Mouse (Mus musculus) kidney, embryonic 14.5 days (tissue): Measurements from ENCODE around the gene Cux2. TPM values are rescaled to one million over a fixed set of nuclear protein-coding genes. Genes with fewer than 3 reads are reported as not detected.

Experiments used
- ATAC-seq: fragments of 200-750 bp; cut with Nextera tagmentation; 2 replicates; pipeline ENCODE4 v1.8.0; 2017; ENCODE audit warnings: moderate number of reproducible peaks, mild to moderate bottlenecking, moderate TSS enrichment, moderate library complexity; ENCODE audit not compliant: low FRiP score, low TSS enrichment
- H3K27ac ChIP-seq: fragments of 300-500 bp; sonication (generic); 2 replicates; pipeline ENCODE4 v1.5.1; 2014; ENCODE audit warnings: low read depth, mild to moderate bottlenecking, low read length, moderate library complexity, mixed read lengths
- H3K27me3 ChIP-seq: fragments of 300-500 bp; sonication (generic); 2 replicates; pipeline ENCODE4 v1.6.1; 2014; ENCODE audit warnings: mild to moderate bottlenecking, low read length; ENCODE audit not compliant: control insufficient read depth, insufficient read depth
- H3K36me3 ChIP-seq: fragments of 300-500 bp; sonication (generic); 2 replicates; pipeline ENCODE4 v1.6.1; 2014; ENCODE audit warnings: low read length, mixed read lengths; ENCODE audit not compliant: control insufficient read depth, insufficient read depth
- H3K4me1 ChIP-seq: fragments of 300-500 bp; sonication (generic); 2 replicates; pipeline ENCODE4 v1.6.1; 2014; ENCODE audit warnings: low read length, mixed read lengths; ENCODE audit not compliant: control insufficient read depth, insufficient read depth
- H3K4me2 ChIP-seq: fragments of 300-500 bp; sonication (generic); replicated peaks from 2 replicates; pipeline ENCODE4 v1.6.1; 2014; ENCODE audit warnings: low read depth, mild to moderate bottlenecking, low read length
- H3K4me3 ChIP-seq: fragments of 300-500 bp; sonication (generic); 2 replicates; pipeline ENCODE4 v1.5.1; 2014; ENCODE audit warnings: mild to moderate bottlenecking, low read length
- H3K9ac ChIP-seq: fragments of 300-500 bp; sonication (generic); 2 replicates; pipeline ENCODE4 v1.6.1; 2014; ENCODE audit warnings: low read depth, mild to moderate bottlenecking, low read length, moderate library complexity
- H3K9me3 ChIP-seq: fragments of 300-500 bp; sonication (generic); 2 replicates; pipeline ENCODE4 v1.6.1; 2016; ENCODE audit warnings: low read length; ENCODE audit not compliant: control insufficient read depth
- WGBS: fragments of 180-500 bp; shearing (Covaris S2); extraction: QIAGEN DNeasy Blood & Tissue Kit; methylation state at CpG from one replicate; pipeline ENCODE4 v1.1.7; 2014; 5-methylcytosine and 5-hydroxymethylcytosine counted together
- polyA plus RNA-seq: library from polyadenylated mRNA; unstranded; fragments of >200 nt; fragmentation: Nextera tagmentation; extraction: Ambion mirVana; gene quantifications from 2 replicates; pipeline ENCODE4 v1.2.1, GENCODE M21; 2014

The Cux2 gene
- polyA plus RNA-seq, 1 experiment from 2014 or later, result 15.1 TPM

DNA sequence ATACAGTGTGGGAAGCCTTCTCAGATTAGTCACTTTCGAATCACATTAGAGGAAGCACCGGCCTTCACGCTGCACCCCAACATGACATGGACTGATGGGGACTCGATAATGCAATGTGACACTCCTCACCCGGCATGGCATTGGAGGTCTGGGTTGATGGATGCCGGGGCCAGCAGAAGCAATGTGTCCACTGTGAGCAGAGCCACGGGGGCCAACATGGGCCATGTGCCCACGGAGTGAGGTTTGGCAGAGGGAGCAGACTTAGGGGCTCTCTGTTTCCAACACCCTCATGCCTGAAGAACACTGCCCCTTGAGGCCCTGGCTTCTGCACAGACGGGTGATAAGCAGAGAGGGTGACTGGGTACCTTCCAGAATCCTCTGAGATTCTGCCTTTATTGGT lies 91.4 kb downstream of the Cux2 start:
- H3K9ac ChIP-seq, result no peak overlapping the region
- no peaks in the 10 kb centered on the region for H3K36me3 ChIP-seq
- WGBS, result 82% methylated on average over 9 of the region's 9 CpGs
- H3K27ac ChIP-seq, result no peak overlapping the region
- H3K4me1 ChIP-seq, result peaks cover 10% of the 10 kb centered on the region; the same call in 1 of the 2 replicates
- H3K4me3 ChIP-seq, result no peak overlapping the region
- H3K9me3 ChIP-seq, result no peaks in the 10 kb centered on the region
- no peaks in the 10 kb centered on the region for H3K27me3 ChIP-seq
- no peak for ATAC-seq
- no peak overlapping the region for H3K4me2 ChIP-seq

DNA sequence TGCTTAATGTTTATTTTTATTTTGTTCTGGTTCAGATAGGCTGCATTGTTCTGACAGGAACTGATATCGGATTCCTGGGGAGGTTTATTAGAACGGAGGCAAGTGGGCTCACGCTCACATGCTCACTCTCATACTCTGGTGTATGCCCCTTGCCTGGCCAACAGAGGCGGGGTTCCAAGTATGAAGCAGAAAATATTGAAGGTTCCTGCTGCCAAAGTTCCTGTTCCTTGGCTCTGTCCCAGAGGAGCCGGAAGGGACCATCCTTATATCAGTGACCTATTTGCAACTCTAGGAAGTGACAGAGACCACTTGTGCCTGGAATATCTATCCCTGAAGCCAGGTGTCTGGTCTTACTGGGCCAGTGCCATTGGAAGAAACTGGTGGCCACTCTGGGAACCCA lies 94.1 kb downstream of the Cux2 start:
- Histone ChIP-seq H3K9me3 (no peaks in the 10 kb centered on the region), H3K9ac (no peak overlapping the region)

DNA sequence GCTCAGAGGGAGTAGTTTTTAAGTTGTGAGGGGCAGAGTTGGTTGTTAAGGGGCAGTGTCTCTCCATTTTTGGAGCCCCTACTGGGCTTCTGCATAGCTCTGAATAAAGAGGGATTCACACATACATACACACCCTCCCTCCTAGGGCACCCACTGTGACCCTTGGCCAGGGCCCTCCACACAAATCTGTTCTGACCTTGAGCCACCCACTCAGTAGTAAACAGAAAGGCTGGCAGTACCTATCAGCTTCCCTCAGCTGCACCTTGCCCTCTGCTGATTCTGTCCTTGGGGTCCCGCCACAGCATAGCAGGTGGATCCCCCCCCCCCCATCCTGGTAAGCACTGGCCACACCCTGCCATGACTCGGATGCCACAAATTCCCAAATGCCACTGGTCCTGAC lies 99.7 kb downstream of the Cux2 start:
- H3K4me2 ChIP-seq, result no peak overlapping the region
- H3K27ac ChIP-seq, result no peak overlapping the region
- 92% methylated on average over 2 of the region's 2 CpGs for WGBS
- H3K27me3 ChIP-seq, result peaks cover 5% of the 10 kb centered on the region
- no peak for ATAC-seq
- no peak overlapping the region for H3K4me3 ChIP-seq
- no peaks in the 10 kb centered on the region for H3K36me3 ChIP-seq
- H3K9me3 ChIP-seq, result no peaks in the 10 kb centered on the region
- H3K9ac ChIP-seq, result no peak overlapping the region
- H3K4me1 ChIP-seq, result peaks cover 19% of the 10 kb centered on the region

More for the DNA sequence above, 94.1 kb downstream of the Cux2 start:
- Histone ChIP-seq H3K4me2 (no peak overlapping the region), H3K4me1 (peaks cover 10% of the 10 kb centered on the region; the same call in 1 of the 2 replicates), H3K4me3 (no peak overlapping the region), H3K27ac (no peak overlapping the region), H3K27me3 (no peaks in the 10 kb centered on the region), H3K36me3 (no peaks in the 10 kb centered on the region)
- no peak for ATAC-seq
- 82% methylated on average over 5 of the region's 5 CpGs for WGBS

DNA sequence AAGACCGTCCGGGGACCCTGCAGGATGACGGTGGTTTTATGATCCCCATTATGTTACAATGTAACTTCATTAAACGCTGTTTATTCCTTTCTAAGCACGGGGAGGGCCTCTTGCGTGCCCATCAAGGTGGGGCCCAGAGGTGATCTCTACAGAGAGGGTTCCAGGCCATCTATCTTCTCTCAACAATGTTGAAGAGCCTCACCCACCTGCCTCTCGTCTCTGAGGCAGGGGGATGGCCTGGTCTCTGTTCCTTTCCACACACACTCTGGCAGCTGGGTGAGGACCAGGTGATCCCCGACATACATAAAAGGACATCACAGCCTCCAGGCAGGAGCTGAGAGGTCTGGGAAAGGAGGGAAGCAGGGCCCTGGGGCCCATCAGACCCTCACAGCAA lies 100.9 kb downstream of the Cux2 start:
- H3K4me2 ChIP-seq, result peak overlapping the region; percentile 54
- no peak; the same call in 1 of the 2 replicates for ATAC-seq
- WGBS, result 6% methylated on average over 8 of the region's 8 CpGs
- H3K27ac ChIP-seq, result no peak overlapping the region
- no peak overlapping the region for H3K4me3 ChIP-seq
- H3K9ac ChIP-seq, result no peak overlapping the region
- H3K27me3 ChIP-seq, result peaks cover 5% of the 10 kb centered on the region
- no peaks in the 10 kb centered on the region for H3K36me3 ChIP-seq
- no peaks in the 10 kb centered on the region for H3K9me3 ChIP-seq
- peaks cover 19% of the 10 kb centered on the region for H3K4me1 ChIP-seq

DNA sequence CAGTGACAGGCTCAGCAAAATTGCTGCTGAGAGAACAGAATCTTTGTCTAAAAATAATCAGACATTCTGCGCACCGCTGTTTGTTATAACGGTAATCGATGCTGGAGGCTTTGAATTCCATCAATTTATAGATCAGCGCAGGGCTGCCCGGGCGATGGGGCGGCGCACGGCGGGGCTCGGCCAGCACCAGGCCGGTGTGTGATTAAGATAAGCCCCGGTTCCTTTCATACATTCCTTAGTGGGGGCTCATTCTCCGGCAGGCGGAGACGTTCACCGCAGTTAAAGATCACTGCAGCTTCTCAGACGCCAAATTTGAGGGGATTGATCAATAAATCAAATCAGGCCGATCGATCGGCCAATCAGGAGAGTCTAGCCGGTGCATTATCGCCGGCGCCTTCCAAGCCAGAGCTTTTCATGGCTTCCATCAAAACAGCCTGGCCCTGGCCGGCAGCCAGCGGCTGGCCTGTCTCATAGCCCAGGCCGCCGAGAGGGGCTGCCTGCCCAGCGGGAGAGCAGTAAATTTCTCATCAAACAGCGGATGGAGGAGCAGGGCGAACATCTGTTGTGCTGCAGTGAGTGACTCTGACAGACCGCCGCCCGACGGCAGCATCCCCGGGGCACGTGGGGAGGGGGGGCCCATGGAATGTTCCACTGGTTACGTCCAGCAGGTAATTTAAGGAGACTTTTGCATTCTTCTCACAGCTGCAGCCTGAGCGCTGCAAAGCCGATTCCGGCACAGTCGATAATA lies 101.4 kb downstream of the Cux2 start:
- Histone ChIP-seq H3K4me3 (peak overlapping the region; percentile 20; the same call in 1 of the 2 replicates), H3K27me3 (peaks cover 5% of the 10 kb centered on the region), H3K36me3 (no peaks in the 10 kb centered on the region), H3K4me1 (peaks cover 19% of the 10 kb centered on the region), H3K4me2 (peak overlapping the region; percentile 54), H3K9me3 (no peaks in the 10 kb centered on the region), H3K27ac (no peak overlapping the region), H3K9ac (no peak overlapping the region; the same call in 1 of the 2 replicates)
- WGBS, result 2% methylated on average over 44 of the region's 44 CpGs
- ATAC-seq, result peak; percentile 77

DNA sequence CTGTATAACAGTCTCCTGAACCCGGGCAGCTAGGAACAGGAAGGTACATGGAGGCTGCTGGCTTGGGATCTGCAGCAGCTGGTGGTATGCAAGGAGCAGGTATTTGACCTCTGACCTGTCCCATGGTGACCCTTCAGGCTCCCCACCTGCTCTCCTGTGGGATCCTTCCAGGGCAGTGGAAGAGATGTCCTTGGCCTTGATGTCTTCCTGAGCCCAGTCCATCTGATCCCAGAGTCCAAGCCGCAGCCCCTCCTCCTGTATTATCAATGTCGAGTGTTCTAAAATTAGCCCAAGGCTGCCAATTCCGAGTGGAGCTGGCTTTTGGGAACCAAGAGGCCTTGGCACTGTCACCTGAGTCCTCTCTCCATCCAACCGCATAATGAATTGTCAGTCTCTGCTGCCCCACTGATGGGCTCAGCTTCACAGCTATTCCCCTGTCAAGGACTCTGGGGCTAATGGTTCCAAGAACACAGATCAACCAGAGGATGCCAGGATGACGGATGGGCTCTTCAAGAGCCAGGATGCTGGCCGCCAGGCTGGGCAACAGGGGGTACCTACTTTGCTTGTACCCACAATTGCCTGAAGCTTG lies 103.2 kb downstream of the Cux2 start:
- H3K4me1 ChIP-seq, result peaks cover 19% of the 10 kb centered on the region
- H3K9ac ChIP-seq, result no peak overlapping the region
- H3K36me3 ChIP-seq, result no peaks in the 10 kb centered on the region
- no peak overlapping the region for H3K27ac ChIP-seq
- WGBS, result 78% methylated on average over 7 of the region's 7 CpGs
- H3K4me2 ChIP-seq, result no peak overlapping the region
- H3K27me3 ChIP-seq, result peaks cover 5% of the 10 kb centered on the region
- no peak overlapping the region for H3K4me3 ChIP-seq
- H3K9me3 ChIP-seq, result no peaks in the 10 kb centered on the region
- ATAC-seq, result no peak

DNA sequence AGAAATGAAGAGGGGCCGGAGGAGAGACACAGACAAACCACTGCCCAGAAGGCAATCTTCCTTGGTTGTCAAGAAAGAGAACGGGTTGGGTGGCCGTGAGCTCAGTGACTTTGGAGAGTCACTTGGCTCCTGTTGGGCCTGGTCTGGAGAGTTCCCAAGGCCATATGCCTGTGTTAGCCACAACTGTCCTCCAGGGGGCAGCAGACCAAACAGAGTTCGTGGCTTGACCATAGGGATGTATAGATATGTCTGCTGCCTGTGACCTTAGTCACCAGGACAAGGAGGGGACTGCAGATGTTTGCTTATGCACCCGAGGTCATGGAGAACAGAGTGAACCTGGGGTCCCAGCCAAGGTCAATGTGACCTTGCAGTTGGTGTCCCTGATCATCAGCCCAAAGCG lies 104.1 kb downstream of the Cux2 start:
- H3K4me3 ChIP-seq, result no peak overlapping the region
- no peak overlapping the region for H3K4me2 ChIP-seq
- no peaks in the 10 kb centered on the region for H3K9me3 ChIP-seq
- H3K27me3 ChIP-seq, result peaks cover 5% of the 10 kb centered on the region
- ATAC-seq, result no peak
- no peaks in the 10 kb centered on the region for H3K36me3 ChIP-seq
- 52% methylated on average over 6 of the region's 6 CpGs for WGBS
- no peak overlapping the region for H3K9ac ChIP-seq
- peaks cover 19% of the 10 kb centered on the region for H3K4me1 ChIP-seq
- no peak overlapping the region for H3K27ac ChIP-seq

DNA sequence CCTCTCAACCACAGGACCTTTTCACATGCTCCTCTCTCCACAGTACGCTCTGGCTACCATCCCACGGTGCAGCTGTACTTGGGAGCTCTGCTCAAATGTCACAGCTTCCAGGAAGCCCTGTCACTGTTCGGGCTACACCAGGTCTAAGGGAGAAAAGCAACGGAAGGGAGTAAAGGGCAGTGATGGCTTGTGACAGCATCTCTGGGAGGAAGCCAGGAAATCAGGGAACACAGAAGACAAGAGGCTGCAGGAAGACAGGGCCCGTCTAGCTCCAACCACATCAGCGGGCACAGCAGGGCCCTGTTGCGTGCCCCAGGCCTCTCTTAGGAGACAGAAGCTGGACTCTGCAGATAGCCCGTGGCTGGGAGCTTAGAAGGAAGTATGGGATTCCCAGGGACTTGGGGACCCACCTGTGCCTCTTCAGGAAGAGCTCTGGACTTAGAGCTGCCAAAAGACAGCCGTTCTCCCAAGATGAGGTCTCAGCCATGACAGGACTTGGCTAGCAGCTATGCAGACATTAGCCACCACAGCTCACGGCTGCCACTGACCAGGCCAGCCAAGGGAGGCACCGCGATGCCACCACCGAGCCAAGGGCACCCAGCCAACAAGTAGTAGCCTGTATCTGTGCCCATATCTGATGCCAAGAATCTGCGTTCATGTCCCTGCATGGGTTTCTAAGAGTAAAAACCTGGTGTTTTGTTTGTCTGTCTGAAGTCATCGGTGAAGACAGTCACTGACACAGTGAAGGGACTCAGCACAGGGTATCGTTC lies 105.7 kb downstream of the Cux2 start:
- 89% methylated on average over 16 of the region's 16 CpGs for WGBS
- H3K9ac ChIP-seq, result no peak overlapping the region

DNA sequence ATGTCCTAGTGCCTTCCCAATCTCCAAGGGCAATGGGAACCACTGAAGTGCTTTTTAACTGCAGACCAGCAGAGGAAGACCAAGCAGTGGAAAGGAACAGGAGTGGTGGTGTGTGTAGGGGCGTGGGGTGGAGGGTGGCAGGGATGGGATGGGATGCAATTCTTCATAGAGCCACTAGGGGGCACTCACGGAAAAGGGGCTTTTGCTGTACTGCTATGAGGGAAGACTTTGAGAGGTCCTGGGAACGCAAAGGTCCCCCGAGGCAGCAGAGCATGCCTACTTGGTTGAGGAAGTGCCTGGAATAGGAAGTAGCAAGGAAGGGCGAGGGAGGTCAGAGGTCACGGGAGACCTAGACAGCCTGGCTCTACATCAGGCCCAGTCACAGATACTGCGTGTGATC lies 106.4 kb downstream of the Cux2 start:
- H3K27me3 ChIP-seq, result no peaks in the 10 kb centered on the region; the same call in 1 of the 2 replicates
- H3K27ac ChIP-seq, result no peak overlapping the region
- H3K9me3 ChIP-seq, result no peaks in the 10 kb centered on the region
- ATAC-seq, result no peak
- H3K36me3 ChIP-seq, result no peaks in the 10 kb centered on the region
- H3K4me1 ChIP-seq, result peaks cover 12% of the 10 kb centered on the region
- WGBS, result 61% methylated on average over 7 of the region's 7 CpGs
- H3K4me3 ChIP-seq, result no peak overlapping the region
- H3K4me2 ChIP-seq, result no peak overlapping the region
- H3K9ac ChIP-seq, result no peak overlapping the region

More for the DNA sequence above, 105.7 kb downstream of the Cux2 start:
- ATAC-seq, result no peak
- no peaks in the 10 kb centered on the region for H3K9me3 ChIP-seq
- H3K4me2 ChIP-seq, result no peak overlapping the region
- peaks cover 14% of the 10 kb centered on the region for H3K4me1 ChIP-seq
- no peak overlapping the region for H3K4me3 ChIP-seq
- H3K27ac ChIP-seq, result no peak overlapping the region
- no peaks in the 10 kb centered on the region; the same call in 1 of the 2 replicates for H3K27me3 ChIP-seq
- no peaks in the 10 kb centered on the region for H3K36me3 ChIP-seq
